Mouse (Mus musculus) lung, postnatal 10 days (tissue): ENCODE measurements around the gene Nudt8.
A peak's percentile ranks its signal among the peaks of the same experiment; 100 is the strongest.

Experiments
- DNase-seq: peaks from one replicate; pipeline ENCODE4 v3.0.0; 2021

The Nudt8 gene

DNA sequence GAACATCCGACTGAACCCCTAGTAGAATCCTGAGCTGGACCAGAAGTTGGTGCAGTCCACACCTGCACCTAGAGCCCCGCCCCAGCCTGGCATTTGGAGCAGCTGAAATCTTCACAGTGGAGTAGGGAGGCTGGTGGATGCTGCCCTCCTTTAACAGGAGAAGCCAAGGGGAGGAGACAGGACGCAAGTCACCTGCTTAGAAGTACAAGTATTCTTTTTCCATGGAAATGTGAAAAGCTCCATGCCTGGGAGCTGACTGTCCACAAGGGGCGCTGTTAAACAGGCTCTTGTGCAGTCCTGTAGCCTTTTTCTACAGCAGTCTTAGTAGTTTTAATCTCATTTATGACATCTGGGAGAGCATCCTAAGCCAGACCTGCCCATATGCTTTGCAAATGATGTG, 11.6 kb upstream of the Nudt8 start:
- no peak for DNase-seq

DNA sequence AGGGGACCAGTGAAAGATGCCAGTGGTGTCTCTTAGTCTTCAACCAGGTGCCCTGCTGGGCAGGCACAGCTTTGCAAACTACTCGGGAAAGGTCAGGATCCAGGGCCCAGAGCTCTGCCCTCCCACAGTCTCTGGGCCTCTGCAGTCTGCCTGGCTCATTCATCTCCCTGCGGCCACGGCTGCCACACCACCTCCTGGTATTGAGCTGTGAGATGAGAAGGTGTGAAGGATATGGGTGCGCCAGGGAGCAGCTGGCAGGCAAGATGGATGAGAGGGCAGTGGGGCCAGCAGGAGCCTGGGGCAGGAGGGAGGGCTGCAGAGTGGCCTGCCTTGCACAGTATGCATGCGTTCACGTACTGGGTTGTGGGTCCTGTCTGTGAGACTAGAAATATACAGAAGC, 9.6 kb upstream of the Nudt8 start:
- DNase-seq: no peak

DNA sequence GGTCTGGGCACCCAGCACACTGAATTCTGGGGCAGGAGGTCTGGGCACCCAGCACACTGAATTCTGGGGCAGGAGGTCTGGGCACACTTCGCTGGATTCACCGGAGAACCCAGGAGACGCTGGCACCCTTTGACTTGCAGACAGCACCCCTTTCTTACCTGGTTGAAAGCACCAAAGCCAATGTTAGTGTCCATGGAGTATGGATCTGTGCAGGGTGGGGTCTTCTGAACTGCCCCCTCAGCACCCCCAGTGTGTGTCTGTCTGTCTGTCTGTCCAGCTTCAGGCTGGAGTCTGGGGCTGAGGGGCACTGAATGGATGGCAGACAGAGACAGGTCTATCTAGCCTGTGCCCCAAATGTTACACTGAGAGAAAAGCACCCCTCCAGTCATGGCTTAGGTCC, 8.8 kb upstream of the Nudt8 start:
- no peak for DNase-seq

DNA sequence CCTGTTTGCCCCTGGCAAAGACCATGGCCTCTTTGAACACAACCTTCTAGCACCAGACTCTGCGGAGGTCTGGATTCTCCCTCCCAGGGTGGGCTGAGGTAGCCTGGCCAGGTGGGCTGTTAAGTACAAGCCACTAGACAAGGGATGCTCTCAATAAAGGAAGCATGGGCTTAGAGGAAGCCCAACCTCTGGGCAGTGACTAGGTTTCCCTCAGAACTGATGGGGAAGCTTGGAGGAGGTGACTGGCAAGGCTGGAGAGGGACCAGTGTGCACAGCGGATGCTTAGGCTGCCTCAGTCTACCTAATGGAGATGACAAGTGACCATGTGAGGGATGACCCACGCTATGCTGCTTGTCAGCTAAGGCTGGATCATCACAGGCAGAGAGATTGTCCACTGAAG, 8.4 kb upstream of the Nudt8 start:
- DNase-seq: no peak

DNA sequence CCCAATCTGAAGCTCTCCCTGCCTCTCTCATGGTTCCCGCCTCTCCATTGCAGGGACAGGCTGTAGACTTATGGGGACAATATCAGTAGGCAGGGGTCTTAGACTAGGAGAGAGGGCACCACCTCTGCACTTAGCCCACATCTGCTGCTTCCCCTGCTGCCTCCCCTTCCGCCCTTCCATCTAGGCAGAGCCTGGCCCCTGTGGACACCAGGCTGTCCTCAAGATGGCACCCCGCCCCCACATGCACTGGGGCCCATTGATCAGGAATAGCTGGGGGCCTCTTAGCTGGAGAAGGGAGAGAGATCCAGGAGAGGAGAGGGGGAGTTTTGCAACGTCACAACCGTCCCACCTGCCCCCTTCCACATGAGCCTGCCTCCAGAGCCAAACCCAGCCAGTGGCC, 8.0 kb upstream of the Nudt8 start, which contains the start of gene Tbx10:
Gene Tbx10 (plus strand): TSS at position 337 of the 400 bp plus-strand sequence.
- DNase-seq: no peak

DNA sequence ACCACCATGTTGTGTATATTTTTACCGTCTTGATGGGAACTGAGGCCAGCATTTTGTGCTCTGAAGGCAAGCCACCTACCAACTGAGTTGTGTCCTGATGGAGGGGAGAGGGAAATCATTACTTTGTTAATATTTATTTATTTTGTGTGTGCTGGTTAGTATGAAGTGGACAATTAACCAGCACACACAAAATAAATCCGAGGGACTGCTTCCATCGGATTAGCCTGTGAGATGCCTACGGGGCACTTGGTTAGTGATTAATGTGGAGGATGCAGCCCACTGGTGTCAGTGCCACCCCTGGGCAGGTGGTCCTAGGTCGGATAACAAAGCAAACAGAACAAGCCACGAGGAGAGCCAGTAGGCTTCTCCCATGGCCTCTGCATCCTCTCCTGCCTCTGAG, 5.4 kb upstream of the Nudt8 start:
- no peak for DNase-seq

DNA sequence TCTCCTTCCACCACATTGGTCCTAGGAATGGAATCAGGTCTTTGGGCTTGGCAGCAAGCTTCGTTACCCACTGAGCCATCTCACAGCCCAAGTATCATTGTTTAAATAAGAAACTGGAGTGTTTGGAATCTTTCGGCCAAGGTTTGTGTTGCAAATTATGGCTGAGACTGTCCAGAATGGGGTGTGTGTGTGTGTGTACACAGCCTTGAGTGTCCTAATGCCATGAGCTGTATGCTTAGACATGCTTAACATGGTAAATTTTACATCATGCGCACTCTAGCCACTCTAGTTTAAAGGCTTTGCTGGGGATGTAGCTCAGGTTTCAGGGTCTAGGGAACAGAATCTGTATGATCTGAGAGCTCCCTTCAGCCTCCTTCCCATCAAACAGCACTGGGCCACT, 4.9 kb upstream of the Nudt8 start:
- DNase-seq: no peak

DNA sequence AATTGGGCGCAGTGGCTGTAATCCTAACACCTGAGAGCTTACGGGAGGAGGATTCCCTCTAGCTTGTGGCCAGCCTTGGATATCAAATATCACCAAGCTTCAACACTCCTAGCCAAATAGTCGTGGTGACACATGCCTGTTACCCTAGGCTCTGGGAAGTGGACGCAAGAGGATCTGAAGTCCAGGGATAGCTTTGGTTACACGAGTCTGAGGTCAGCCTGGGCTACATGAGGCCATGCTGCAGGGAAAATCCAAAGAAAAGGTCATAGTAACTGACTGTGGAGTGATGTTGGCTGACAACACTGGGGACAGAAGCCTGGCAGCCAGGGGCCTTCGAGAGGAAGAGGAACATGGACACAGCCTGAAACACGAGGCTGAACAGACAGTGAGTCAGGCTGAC, 4.3 kb upstream of the Nudt8 start:
- DNase-seq: no peak

DNA sequence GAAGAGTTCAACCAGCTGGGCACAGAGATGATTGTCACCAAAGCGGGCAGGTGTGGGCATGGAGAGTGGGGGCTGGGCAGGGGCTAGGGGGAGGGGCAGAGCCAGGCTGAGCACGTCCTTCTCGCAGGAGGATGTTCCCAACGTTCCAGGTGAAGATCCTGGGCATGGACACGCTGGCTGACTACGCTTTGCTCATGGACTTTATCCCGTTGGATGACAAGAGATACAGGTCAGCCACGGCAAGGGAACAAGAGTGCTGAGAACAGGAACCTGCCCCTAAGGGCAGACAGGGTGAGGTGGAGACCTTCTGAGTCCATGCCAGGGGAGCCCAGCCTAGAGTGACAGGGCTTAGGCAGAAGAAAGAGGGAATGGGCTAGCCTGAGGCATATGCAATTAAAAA, 3.6 kb upstream of the Nudt8 start:
- DNase-seq: no peak

DNA sequence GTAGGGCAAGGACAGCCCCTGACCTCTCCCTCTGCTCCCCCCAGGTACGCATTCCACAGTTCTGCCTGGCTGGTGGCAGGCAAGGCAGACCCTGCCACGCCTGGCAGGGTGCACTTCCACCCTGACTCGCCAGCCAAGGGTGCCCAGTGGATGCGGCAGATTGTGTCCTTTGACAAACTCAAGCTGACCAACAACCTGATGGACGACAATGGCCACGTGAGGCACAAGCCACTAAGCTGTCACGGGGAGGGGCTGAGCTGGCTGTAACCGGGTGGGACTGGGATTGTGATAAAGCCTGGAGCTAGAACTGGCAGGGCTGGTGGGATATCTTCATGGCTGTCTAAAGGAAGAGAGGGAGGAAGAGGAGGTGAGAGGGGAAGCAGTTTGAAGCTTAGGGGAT, 3.1 kb upstream of the Nudt8 start:
- no peak for DNase-seq

DNA sequence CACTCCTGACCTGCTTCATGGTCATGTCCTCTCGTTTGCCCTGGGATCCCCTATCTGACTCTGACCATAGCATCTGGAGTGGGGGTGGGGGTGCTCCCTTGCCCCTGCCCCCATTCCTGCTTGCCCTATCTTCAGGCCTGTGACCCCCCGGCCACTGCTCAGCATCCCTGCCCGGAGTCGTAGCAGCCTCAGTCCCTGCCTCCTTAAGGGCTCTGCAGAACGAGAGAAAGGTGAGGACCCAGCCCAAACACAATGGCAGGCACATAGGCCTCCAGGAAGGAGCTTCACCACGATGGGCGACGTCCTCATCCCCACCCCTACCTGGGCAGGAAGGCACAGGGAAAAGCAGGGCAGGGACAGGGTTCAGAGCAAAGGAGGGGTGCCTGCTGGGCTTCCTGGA, 2.0 kb upstream of the Nudt8 start:
- DNase-seq: no peak

DNA sequence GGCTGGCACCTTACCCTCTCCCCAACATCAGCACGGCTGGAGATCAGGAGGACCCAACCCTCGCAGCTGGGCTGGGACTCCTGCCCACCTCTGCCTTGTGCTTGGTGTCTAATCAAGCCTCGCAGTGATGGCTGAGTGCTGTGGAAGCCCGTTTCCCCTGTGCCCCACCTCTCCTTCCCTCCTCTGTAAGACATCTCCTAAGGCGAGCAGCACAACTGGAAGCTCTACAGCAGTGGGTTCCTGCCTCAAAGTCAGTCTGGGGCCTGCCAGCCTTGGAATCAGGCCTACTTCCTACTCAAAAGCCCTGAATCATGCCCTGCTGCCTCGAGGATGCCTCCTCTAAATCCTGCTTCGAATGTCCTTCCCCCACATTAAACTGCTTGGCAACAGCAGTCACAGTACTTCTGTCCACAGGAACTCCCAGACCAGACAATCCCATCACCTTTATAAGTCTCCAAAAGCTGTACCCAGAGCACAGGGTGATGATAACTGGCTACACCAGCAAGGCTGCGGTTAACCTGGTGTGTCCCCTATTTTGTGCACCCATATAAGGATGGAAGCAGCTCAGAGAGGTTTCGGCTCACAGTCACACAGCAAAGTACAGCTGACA, 1.2 kb upstream of the Nudt8 start:
- no peak for DNase-seq

DNA sequence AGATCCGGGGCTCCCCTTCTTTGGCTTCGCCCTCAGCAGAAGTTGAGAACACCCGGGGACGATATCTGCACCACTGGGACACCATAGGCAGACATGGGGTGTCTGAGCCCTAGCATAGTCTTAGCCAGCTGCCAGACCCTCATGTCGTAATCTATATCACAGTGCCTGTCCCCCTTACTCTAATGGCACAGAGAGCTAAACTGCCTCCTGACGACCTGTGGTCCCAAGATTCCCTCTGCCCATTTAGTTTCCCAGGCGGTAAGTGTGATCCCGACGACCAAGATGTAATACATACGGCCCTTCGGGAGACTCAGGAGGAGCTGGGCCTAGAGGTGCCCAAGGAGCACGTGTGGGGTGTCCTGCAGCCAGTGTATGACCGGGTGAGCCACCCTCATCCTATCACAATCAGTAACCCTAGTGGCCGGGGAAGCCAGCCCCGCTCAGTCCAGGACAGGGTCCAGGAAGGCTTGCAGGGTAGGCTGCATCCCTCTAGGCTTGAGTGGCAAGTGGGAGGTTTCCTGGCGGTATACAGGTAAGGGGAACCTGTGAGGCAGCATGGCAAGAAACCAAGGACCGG, 657 bp downstream of the Nudt8 start:
- DNase-seq: no peak

DNA sequence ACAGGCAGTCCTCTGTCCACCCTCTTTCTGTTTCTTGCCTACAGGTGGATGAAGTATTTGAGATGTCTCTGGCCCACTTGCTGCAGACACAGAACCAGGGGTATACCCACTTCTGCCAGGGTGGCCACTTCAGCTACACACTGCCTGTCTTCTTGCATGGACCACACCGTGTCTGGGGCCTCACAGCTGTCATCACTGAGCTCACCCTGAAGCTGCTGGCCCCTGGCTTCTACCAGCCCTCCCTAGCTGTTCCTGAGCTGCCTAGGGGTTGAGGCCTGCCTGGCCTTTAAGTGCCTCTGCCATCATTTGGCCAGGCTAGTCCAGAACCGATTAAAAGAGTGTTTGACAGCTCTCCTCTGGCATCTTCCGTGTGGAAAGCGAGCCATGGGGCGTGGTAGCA, 1.4 kb downstream of the Nudt8 start:
- no peak for DNase-seq

DNA sequence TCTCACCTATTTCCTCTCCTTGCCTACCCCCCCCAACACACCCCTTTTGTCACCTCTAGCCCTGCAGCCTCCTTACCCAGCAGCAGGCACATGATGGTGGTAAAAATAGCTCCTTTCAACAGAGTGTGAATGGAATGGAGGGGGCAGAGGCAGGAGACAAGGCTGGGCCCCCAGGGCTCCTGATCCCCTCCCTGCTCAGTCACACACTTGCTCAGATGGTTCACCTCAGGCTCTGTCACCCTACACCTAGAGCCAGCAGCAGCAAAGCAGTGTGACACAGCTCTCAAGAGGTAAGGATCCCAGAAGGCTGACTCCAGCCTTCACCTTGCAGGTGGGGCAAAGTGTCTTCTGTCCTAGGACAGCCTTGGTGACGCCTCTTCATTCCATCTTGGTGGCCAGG, 2.7 kb downstream of the Nudt8 start, which contains the start of gene Doc2g:
Gene Doc2g (plus strand): TSS at position 202 of the 400 bp plus-strand sequence.
- DNase-seq: no peak

DNA sequence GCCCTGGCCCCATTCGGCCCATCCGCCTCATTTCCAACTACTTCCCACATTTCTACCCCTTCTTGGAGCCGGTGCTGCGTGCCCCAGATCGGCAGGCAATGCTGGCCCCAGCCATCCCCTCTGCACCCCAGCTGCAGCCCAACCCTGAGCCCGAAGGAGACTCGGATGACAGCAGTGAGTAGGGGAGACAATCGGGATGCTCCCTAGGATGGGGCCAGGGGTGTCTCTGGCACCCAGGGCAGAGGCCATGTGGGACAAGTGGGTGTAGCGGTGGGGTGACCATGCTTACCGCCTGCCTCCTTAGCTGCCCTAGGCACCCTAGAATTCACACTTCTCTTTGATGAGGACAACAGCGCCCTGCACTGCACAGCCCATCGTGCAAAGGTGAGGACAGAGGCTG, 3.3 kb downstream of the Nudt8 start:
- DNase-seq: no peak

DNA sequence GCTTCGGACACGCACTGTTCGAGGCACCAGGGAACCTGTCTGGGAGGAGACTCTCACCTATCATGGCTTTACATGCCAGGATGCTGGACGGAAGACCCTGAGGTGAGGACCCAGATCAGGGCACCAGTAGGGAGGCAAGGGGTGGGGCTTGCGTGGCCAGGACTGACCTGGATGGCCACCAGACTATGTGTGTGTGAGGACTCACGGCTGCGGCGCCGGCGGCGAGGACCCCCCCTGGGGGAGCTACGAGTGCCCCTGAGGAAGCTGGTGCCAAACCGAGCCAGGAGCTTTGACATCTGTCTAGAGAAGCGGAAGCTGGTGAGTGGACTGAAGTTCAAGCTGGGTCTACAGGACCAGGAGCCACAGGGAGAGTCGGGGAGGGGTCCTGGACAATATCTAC, 4.0 kb downstream of the Nudt8 start:
- DNase-seq: no peak

DNA sequence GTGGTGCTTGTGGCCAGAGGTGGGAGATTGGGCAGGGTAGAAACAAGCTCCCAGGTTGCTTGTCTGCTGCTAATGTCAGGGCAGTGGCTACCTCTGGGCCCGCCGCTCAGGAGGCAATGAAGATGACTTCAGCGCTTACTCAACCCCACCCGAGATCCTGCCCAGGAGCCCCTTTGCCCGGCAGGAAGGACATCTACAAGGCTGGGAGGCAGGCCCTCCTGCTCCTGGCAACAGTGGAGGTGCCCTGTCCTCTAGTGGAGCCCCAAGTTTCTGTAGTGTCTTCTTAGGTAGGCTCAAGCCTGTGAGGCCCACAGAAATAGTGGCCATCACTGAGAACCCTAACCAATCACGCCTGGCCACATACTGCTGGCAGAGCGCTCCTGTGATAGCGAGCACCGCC, 4.7 kb downstream of the Nudt8 start:
- DNase-seq: no peak

DNA sequence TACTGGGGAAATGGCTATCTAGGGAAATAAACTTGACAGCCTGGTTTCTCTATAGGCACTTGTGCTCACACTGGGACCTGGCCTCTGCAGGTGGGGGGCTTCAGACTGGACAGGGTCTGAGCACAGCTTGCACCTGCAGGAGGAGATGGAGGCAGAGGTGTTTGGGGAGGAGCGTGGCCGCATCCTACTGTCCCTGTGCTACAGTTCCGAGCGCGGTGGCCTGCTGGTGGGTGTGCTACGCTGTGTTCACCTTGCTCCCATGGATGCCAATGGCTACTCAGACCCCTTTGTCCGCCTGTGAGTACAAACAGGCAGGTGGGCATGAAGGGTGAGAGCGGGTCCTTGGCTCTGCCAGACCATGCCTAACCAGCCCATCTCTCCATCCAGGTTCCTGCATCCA, 5.6 kb downstream of the Nudt8 start:
- DNase-seq: no peak

DNA sequence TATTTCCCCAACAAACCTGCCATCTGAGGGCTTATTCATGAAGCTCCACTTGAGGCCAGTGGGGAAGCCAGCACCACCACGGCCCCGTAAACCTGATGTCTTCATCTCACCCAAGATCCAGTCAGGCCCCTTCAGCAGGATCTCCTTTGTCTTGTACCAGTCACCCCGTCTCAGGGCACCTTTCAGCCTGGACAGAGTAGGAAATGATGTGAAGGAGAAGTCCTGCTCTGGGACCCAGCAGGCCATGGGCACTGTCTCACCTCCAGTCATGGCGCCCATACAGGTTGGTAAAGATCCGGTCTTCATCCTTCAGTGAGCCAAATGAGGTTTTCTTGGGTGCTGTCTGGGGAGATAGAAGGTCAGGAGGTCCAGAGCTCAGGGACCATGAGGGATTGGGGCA, 10.7 kb downstream of the Nudt8 start:
- no peak for DNase-seq

DNA sequence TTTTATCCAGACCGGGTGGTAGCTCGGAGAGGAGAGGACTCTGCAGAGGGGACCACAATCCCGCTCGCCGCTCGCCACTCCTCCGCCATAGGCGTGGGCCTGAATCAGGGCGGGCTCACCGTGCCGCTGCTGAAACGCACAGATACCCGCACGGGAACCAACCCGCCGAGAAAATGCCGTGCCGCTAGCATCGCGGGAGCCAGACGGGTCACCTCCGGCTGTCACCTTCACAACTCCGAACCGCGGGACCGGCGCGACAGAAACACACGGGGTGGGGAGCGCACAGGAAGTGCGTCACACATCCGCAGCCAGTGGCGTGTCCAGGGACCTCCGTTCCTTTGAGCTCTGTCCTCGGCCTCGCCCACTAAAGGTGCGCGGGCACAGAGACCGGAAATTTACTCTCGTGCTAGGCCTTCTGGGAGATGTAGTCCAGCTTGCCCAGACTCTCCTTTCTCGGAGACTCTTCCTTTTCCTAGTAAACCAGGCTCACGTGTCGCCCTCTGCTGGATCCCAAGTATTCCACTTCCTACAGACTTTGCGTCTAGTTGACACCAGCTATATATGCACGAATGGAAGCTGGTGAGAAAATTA, 12.1 kb downstream of the Nudt8 start, which contains the start of gene Ndufv1:
Gene Ndufv1 (minus strand): TSS at position 375 of the 591 bp plus-strand sequence.
- DNase-seq: peak; percentile 99

DNA sequence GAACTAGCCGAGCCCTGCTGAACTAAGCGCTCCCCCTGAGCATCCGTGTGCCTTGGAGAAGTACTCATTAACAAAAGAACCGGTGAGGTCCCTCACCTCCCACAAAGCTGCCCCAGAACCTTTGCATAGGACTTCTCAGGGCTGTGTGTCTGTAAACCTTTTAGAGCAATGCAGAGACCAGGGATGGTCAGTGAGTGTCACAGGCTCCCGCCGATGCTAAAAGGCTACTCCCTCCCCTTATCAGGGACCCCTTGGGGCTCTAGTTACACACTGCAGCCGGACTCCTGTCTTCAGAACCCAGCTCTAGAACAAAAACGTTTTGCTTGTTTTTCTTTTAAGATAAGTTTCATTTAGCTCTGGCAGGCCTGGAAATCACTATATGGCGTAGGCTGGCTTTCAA, 12.7 kb downstream of the Nudt8 start:
- no peak for DNase-seq

DNA sequence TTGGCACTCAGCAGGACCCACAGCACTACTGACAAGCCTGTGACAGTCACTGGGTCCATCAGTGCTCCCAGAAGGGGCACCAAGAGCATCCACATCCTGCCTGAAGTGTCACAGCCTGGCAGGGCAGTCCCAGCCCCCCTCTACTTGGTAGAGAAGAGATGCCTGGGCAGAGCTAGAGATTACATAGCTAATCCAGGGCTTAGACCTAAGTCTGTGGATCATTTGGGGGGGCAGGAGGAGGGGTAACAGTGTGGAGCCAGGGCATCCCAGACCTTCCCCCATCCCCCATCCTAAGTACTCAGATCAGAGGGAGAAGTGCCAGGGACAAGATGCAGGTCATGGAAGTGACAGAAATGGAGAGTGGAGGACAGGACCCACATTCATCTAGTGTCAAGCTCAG, 14.4 kb downstream of the Nudt8 start:
- no peak for DNase-seq

DNA sequence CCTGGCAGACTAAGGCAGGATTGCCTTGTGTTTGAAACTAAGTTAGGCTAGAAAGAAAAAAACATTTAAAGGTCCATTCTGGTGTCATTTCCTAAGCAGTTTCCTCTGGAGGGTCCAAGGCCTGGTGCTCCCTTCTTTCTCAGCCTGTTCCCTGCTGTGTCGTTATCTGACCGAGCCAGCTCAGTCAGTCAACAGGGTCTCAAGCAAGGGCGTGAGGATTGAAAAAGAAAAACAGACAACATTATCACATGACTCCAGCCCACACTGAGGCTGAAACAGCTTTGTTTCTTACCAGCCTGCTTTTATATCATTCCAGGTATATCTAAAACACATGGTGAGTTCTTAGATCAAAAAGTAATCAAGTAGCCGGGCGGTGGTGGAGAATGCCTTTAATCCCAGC, 15.3 kb downstream of the Nudt8 start:
- no peak for DNase-seq
